Mouse (Mus musculus) kidney, embryonic 15.5 days (tissue): ENCODE measurements at regions not wholly inside any gene's neighbourhood (a gene's known extent, or its start where the extent isn't known, plus 50 kb on each side); places are given as distances from the start of the nearest gene placed in this dataset.

Experiments used
- ATAC-seq: fragments of 200-750 bp; cut with Nextera tagmentation; replicated peaks from 2 replicates; pipeline ENCODE4 v1.8.0; 2017; ENCODE audit warnings: moderate TSS enrichment; ENCODE audit not compliant: low FRiP score
- H3K27ac ChIP-seq: fragments of 300-500 bp; sonication (generic); 2 replicates; pipeline ENCODE4 v1.5.1; 2015; ENCODE audit warnings: mild to moderate bottlenecking, inconsistent platforms
- H3K27me3 ChIP-seq: fragments of 300-500 bp; sonication (generic); 2 replicates; pipeline ENCODE4 v1.6.1; 2015; ENCODE audit warnings: inconsistent platforms
- H3K36me3 ChIP-seq: fragments of 300-500 bp; sonication (generic); 2 replicates; pipeline ENCODE4 v1.6.1; 2015; ENCODE audit warnings: inconsistent platforms
- H3K4me1 ChIP-seq: fragments of 300-500 bp; sonication (generic); 2 replicates; pipeline ENCODE4 v1.6.1; 2015; ENCODE audit warnings: inconsistent platforms
- H3K4me2 ChIP-seq: fragments of 300-500 bp; sonication (generic); 2 replicates; pipeline ENCODE4 v1.6.1; 2015; ENCODE audit warnings: moderate library complexity, mild to moderate bottlenecking, inconsistent platforms
- H3K4me3 ChIP-seq: fragments of 300-500 bp; sonication (generic); replicated peaks from 2 replicates; pipeline ENCODE4 v1.5.1; 2015; ENCODE audit warnings: mild to moderate bottlenecking, inconsistent platforms
- H3K9ac ChIP-seq: fragments of 300-500 bp; sonication (generic); 2 replicates; pipeline ENCODE4 v1.6.1; 2015; ENCODE audit warnings: mild to moderate bottlenecking, inconsistent platforms
- H3K9me3 ChIP-seq: fragments of 300-500 bp; sonication (generic); replicated peaks from 2 replicates; pipeline ENCODE4 v1.6.1; 2016; ENCODE audit warnings: inconsistent platforms
- WGBS: fragments of 180-500 bp; shearing (Covaris S2); methylation state at CpG from one replicate; pipeline ENCODE4 v1.1.7; 2015; ENCODE audit warnings: mixed read lengths; 5-methylcytosine and 5-hydroxymethylcytosine counted together

DNA sequence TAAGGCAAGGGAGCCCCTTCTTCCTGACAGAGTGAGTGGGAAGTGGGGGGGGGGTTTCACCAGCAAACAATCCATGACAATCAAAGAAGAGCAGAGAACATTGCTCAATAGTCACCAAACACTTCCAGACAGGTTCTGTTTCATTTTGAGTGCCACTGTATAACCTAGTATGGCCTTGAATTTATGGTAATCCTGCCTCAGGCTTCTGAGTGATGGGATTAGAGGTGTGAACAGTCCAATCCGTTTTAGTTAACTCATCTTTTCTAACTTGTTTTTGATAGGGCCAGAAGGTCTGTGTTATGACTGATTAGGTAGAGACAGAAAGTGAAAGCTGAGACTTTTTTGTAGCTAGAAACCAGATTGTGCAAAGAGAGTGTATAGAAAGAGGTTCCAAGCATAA, 393.2 kb downstream of the Olfm4 start:
- no peak overlapping the region for H3K4me2 ChIP-seq
- no peak for ATAC-seq
- H3K36me3 ChIP-seq = no peaks in the 10 kb centered on the region
- H3K27ac ChIP-seq = no peak overlapping the region
- no peaks in the 10 kb centered on the region for H3K27me3 ChIP-seq
- H3K4me1 ChIP-seq = no peaks in the 10 kb centered on the region
- no peak overlapping the region for H3K4me3 ChIP-seq
- H3K9me3 ChIP-seq = no peaks in the 10 kb centered on the region
- WGBS = 53% methylated on average over 1 of the region's 1 CpGs
- no peak overlapping the region for H3K9ac ChIP-seq

DNA sequence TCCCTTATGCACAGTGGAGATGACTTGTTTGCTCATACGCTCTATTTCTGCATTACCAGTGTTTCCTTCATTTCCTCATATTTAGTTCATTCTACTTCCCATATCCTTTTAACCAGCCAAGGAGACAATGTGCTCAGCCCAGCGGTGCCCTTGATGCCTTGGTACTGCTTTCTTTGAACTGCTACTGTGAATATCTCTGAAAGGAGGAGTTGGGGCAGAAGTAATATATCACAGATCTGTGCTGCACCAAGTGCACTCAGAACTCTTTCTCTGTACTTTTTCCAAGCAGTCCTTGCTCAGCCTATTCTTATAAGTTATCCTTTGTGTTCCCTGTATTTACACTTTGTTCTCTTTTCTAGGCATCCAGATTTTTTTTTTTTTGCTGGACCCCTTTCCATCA, 407.5 kb downstream of the Olfm4 start:
- Histone ChIP-seq H3K36me3 (no peaks in the 10 kb centered on the region), H3K27ac (no peak overlapping the region), H3K9me3 (no peaks in the 10 kb centered on the region), H3K9ac (no peak overlapping the region), H3K4me1 (no peaks in the 10 kb centered on the region), H3K4me3 (no peak overlapping the region), H3K27me3 (no peaks in the 10 kb centered on the region), H3K4me2 (no peak overlapping the region)
- 93% methylated on average over 2 of the region's 2 CpGs for WGBS
- no peak for ATAC-seq

DNA sequence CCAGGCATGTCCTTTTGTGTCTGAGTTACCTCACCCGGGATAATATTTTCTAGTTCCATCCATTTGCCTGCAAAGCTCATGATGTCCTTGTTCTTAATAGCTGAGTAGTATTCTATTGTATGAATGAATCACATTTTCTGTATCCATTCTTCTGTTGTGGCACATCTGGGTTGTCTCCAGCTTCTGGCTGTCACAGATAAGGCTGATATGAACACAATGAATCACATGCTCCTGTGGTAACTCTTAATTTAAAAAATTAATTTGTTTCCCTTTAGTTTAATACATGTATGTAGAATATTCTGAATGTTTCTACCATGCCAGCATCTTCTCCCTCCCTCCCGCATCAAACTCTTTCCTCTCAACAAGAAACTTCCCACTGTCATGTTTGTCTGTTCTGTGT, 424.4 kb downstream of the Olfm4 start:
- Histone ChIP-seq H3K36me3 (no peaks in the 10 kb centered on the region), H3K4me1 (no peaks in the 10 kb centered on the region), H3K9me3 (no peaks in the 10 kb centered on the region), H3K4me2 (no peak overlapping the region), H3K4me3 (no peak overlapping the region), H3K27me3 (no peaks in the 10 kb centered on the region), H3K9ac (no peak overlapping the region), H3K27ac (no peak overlapping the region)
- WGBS = 93% methylated on average over 2 of the region's 2 CpGs
- ATAC-seq = no peak

DNA sequence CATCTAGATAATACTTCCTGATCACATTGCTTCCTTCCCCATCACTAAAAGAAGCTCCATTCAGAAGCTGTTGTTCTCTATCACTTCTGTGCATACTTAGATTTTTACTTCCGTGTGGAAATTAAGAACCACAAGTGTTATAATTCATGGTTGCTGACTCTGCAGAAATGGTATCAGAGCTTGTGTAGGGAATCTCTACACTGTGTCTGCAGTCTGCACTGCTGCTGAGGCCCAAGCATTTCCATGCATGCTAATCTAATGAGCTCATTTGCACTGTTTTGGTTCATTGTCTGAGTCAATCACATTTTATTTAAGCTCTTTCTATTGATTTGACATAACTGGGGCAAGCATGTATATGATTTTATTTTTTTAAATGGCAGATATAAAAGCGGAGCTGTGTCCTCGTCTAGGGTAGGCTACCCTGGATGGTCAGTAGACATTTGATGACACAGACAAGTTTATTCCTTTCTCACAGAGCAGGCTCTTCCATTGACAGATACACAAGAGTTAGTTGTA, 435.0 kb downstream of the Olfm4 start:
- Histone ChIP-seq H3K9me3 (no peaks in the 10 kb centered on the region), H3K4me1 (no peaks in the 10 kb centered on the region), H3K4me3 (no peak overlapping the region), H3K36me3 (no peaks in the 10 kb centered on the region), H3K27me3 (no peaks in the 10 kb centered on the region), H3K27ac (no peak overlapping the region), H3K9ac (no peak overlapping the region), H3K4me2 (no peak overlapping the region)
- 85% methylated on average over 3 of the region's 3 CpGs for WGBS
- no peak for ATAC-seq

DNA sequence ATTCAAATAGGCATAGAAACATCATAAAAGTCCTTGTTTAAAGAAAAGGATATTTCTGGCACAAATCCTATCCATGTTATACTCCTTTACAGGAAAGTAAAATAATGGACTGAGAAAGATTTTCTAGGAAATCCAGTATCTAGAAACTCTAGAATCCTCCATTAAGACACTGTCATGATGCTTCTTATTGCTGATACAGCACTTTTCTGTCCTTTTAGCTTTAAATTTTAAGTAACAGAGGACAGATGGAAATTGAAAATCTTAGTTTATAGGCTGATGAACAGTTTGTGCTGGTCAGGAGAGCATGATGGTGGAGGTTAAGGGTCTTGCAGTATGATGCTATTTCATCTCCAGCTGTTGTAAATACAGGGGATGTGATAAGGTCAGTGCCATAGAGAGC, 459.9 kb downstream of the Olfm4 start:
- Histone ChIP-seq H3K27ac (no peak overlapping the region), H3K4me3 (no peak overlapping the region), H3K4me1 (no peaks in the 10 kb centered on the region), H3K9me3 (no peaks in the 10 kb centered on the region), H3K36me3 (no peaks in the 10 kb centered on the region), H3K4me2 (no peak overlapping the region), H3K27me3 (no peaks in the 10 kb centered on the region), H3K9ac (no peak overlapping the region)
- no peak for ATAC-seq

DNA sequence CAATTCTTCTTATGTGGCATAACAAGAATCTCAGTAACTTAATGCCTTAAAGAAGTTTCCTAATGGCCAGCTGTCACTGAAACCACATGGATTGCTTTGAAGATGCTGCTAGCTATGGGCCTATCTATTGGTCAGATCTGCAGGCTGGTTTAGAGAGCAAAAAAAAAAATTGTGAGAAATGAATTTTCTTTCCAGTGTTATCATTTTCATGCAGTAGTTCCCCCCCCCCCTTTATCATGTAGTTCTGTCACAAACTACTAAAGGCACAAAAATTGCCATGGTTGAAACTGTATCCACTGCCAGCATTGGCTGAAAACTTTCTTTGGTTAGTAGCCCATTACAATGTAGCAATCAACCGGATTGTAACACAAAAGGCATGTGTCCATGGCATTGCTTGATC, 487.6 kb downstream of the Olfm4 start:
- Histone ChIP-seq H3K4me2 (no peak overlapping the region), H3K4me3 (no peak overlapping the region), H3K36me3 (no peaks in the 10 kb centered on the region), H3K27me3 (no peaks in the 10 kb centered on the region), H3K4me1 (no peaks in the 10 kb centered on the region), H3K27ac (no peak overlapping the region), H3K9me3 (no peaks in the 10 kb centered on the region), H3K9ac (no peak overlapping the region)
- ATAC-seq = no peak
- WGBS = 73% methylated on average over 1 of the region's 1 CpGs

DNA sequence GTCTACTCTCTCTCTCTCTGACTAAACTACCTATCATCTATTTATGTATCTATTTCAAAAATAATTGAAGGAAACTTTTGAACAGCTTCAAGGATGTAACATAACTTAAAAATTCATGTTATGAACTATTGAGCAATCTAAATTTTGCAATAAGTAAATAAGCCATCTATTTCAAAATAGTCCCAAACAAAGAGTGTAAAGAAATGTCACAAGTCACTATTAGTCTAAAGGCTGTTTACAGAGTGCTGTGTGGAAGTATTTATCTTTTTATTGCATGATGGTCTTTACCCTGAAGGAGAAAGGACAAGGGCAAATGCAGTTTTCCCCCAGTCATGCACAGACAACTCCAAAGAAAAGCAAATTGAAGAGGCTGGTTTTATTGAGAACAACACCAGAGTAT, 496.0 kb downstream of the Olfm4 start:
- Histone ChIP-seq H3K27me3 (no peaks in the 10 kb centered on the region), H3K4me3 (no peak overlapping the region), H3K9ac (no peak overlapping the region), H3K9me3 (no peaks in the 10 kb centered on the region), H3K27ac (no peak overlapping the region), H3K36me3 (no peaks in the 10 kb centered on the region), H3K4me1 (no peaks in the 10 kb centered on the region), H3K4me2 (no peak overlapping the region)
- no peak for ATAC-seq

DNA sequence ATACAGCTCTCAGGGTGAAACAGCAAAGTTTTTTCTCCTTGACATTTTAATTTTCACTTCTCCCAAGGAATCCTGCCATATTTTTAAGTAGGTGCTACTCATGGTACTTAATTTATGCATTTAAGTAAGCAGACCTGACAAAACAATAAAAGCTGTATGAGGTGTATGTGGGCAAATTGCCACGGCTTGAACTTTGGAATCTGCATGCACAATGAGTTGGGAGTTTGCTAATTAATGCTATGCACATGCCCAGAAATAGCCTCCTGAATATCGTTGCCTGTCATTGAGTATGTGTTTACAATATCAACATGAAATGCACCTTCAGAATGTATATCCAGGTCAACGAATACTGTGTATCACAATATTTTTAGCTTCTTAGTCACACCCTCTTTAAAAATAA, 498.9 kb downstream of the Olfm4 start:
- no peak overlapping the region for H3K4me3 ChIP-seq
- H3K9ac ChIP-seq = no peak overlapping the region
- H3K4me1 ChIP-seq = no peaks in the 10 kb centered on the region
- H3K9me3 ChIP-seq = no peaks in the 10 kb centered on the region
- 73% methylated on average over 3 of the region's 3 CpGs for WGBS
- no peak for ATAC-seq
- no peaks in the 10 kb centered on the region for H3K27me3 ChIP-seq
- H3K36me3 ChIP-seq = no peaks in the 10 kb centered on the region
- H3K27ac ChIP-seq = no peak overlapping the region
- H3K4me2 ChIP-seq = no peak overlapping the region

DNA sequence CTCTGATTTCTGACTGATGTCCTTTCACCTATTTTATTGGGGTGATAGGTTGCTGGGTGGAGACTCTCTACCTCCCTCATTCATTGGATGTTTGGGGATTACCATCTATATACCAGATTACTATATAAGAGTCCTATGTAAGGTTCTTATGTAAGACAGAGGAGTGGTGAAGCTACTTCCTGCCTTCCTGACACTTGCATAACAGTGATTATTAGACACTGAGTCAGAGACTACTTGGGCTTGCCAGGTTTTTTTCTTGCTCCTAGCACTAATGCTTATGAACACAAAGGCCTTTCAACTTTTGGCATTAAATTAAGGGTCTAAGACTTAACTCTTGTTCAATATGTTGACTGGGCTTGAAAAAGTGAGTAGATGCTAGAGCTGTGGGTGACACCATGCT, 500.4 kb downstream of the Olfm4 start:
- no peak overlapping the region for H3K27ac ChIP-seq
- H3K9ac ChIP-seq = no peak overlapping the region
- no peaks in the 10 kb centered on the region for H3K36me3 ChIP-seq
- H3K27me3 ChIP-seq = no peaks in the 10 kb centered on the region
- no peaks in the 10 kb centered on the region for H3K4me1 ChIP-seq
- no peak overlapping the region for H3K4me3 ChIP-seq
- no peak for ATAC-seq
- H3K9me3 ChIP-seq = no peaks in the 10 kb centered on the region
- no peak overlapping the region for H3K4me2 ChIP-seq

DNA sequence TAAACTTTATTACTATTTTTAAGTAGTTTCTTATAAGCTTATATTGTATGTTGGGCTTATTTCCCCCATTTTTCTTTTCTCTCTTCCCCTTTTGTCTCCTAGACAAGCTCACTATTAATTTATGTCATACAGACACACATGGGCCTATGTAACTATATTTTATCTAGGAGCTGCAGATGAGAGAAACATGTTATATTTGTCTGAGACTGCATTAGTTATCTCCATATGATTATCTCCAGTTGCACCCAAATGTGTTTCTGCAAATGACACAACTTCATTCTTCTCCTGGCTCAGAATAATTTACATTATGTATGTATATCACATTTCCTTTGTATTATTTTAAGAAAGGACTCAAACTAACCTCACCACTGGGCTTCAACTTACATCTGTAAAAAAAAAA, 501.3 kb downstream of the Olfm4 start:
- H3K27ac ChIP-seq = no peak overlapping the region
- H3K4me3 ChIP-seq = no peak overlapping the region
- H3K36me3 ChIP-seq = no peaks in the 10 kb centered on the region
- no peak overlapping the region for H3K4me2 ChIP-seq
- no peaks in the 10 kb centered on the region for H3K27me3 ChIP-seq
- no peak overlapping the region for H3K9ac ChIP-seq
- no peaks in the 10 kb centered on the region for H3K4me1 ChIP-seq
- ATAC-seq = no peak
- H3K9me3 ChIP-seq = no peaks in the 10 kb centered on the region

DNA sequence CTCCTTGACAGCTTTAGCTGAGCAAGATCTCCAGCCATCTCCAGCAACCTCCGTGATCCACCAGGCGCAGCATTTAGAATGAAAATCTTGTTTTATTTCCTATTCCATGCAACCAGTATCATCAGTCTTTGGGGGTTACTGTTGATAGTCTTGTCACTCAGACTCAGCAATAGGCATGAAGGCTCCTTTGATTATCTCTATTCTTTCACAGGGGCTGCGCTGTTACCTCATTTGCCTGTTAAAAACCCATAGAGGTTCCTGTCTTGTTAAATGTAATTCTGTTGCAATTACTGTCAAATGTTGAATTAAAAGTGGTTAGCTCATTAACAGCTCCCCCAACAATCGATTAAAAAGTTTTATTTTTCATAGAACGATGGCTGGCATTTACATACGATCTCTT, 502.7 kb downstream of the Olfm4 start:
- no peak for ATAC-seq

DNA sequence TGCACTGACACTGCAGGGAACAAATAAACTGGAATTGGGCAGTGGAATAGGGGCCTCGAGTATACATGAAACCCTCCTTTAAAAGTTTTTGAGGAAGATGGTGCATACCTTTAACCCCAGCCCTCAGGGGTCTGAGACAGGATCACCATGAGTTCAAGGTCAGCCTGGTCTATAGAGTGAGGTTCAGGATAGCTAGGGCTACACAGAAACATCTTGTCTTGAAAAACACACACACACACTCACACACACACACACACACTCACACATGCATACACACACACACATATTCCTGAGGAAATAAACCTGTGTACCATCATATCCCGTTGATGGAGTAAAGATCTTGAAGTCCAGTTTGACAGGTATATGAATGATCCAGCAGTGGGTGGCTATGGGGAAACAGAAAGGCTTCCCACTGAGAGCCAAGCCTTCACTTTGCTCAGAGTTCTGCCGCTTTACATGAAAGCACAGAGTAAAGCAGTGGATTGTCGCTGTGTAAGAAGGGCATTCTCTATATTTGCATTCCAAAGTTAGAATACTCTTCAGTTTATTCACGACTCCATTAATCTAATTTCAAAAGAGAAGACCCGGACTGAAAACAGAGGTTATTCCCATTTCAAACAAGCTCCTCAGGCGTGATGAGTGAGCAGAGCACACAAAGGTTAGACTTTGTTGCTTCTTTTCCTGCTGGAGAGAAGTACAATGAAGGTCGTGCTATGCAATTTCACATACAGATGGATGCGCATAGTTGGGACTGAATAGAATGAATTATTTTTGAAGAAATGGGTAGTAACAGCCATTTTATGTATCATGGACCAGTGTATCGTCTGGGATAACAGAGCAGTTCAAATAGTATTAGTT, 508.4 kb downstream of the Olfm4 start:
- H3K4me2 ChIP-seq = no peak overlapping the region
- no peak for ATAC-seq
- no peaks in the 10 kb centered on the region for H3K36me3 ChIP-seq
- 79% methylated on average over 10 of the region's 10 CpGs for WGBS
- H3K27ac ChIP-seq = no peak overlapping the region
- H3K9ac ChIP-seq = no peak overlapping the region
- no peaks in the 10 kb centered on the region for H3K4me1 ChIP-seq
- H3K9me3 ChIP-seq = no peaks in the 10 kb centered on the region
- no peak overlapping the region for H3K4me3 ChIP-seq
- H3K27me3 ChIP-seq = no peaks in the 10 kb centered on the region

More for the DNA sequence above, 502.7 kb downstream of the Olfm4 start:
- Histone ChIP-seq H3K36me3 (no peaks in the 10 kb centered on the region), H3K27me3 (no peaks in the 10 kb centered on the region), H3K9ac (no peak overlapping the region), H3K4me3 (no peak overlapping the region), H3K4me1 (no peaks in the 10 kb centered on the region), H3K9me3 (no peaks in the 10 kb centered on the region), H3K27ac (no peak overlapping the region), H3K4me2 (no peak overlapping the region)
- 82% methylated on average over 6 of the region's 6 CpGs for WGBS

DNA sequence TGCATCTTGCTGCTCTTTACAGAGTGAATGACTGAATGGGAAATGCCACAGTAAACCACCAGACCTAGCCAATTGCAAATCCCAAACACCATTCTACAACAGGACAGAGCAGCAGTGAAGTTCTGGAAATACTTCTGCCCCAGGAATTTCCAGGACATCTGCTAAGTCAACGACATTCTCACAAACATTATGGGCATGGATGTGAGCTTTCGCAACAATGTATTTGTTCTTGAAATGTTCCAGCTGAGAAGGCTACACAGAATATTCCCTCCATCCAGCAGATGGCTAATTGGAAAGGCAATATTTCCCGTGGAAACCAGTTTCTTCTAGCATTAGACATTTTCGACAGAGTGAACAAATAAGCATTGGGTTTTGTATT, 509.0 kb downstream of the Olfm4 start:
- no peak for ATAC-seq

More for the DNA sequence above, 509.0 kb downstream of the Olfm4 start:
- WGBS = 56% methylated on average over 4 of the region's 4 CpGs
- Histone ChIP-seq H3K9me3 (no peaks in the 10 kb centered on the region), H3K4me1 (no peaks in the 10 kb centered on the region), H3K27ac (no peak overlapping the region), H3K9ac (no peak overlapping the region), H3K4me2 (no peak overlapping the region), H3K4me3 (no peak overlapping the region), H3K27me3 (no peaks in the 10 kb centered on the region), H3K36me3 (no peaks in the 10 kb centered on the region)
